ENCODE assay signal across 37 mouse cellular contexts in genomic region chr3:92764965-92765364, GRCm38 (mm10). TPM values are rescaled to one million over a fixed set of nuclear protein-coding genes. Genes with fewer than 3 reads are reported as not detected.
"Had no signal": no experiment of that assay in that cellular context is flagged by ENCODE, and none has a peak within 500 bp of the region (broad histone marks: within the 10 kb centered on the region; RNA-seq: fewer than 3 reads in every experiment).

TSS of gene Lce1h (minus strand) at chr3:92765065.

- H3K4me1 ChIP-seq: embryonic facial prominence, embryonic 10.5 days; embryonic facial prominence, embryonic 12.5 days; embryonic facial prominence, embryonic 13.5 days; embryonic facial prominence, embryonic 15.5 days; forebrain, embryonic 10.5 days; forebrain, embryonic 12.5 days; forebrain, embryonic 13.5 days; forebrain, embryonic 15.5 days had no signal

- H3K27me3 ChIP-seq: embryonic facial prominence, embryonic 12.5 days; embryonic facial prominence, embryonic 13.5 days; embryonic facial prominence, embryonic 15.5 days; forebrain, embryonic 12.5 days; forebrain, embryonic 13.5 days; forebrain, embryonic 15.5 days had no signal

- H3K36me3 ChIP-seq: embryonic facial prominence, embryonic 10.5 days; embryonic facial prominence, embryonic 12.5 days; embryonic facial prominence, embryonic 13.5 days; embryonic facial prominence, embryonic 15.5 days; forebrain, embryonic 10.5 days; forebrain, embryonic 12.5 days; forebrain, embryonic 15.5 days had no signal

- H3K9ac ChIP-seq: embryonic facial prominence, embryonic 12.5 days; embryonic facial prominence, embryonic 13.5 days; embryonic facial prominence, embryonic 15.5 days; forebrain, embryonic 12.5 days; forebrain, embryonic 13.5 days; forebrain, embryonic 15.5 days; forebrain, postnatal 0 days had no signal

- H3K4me3 ChIP-seq: embryonic facial prominence, embryonic 10.5 days; embryonic facial prominence, embryonic 12.5 days; embryonic facial prominence, embryonic 13.5 days; embryonic facial prominence, embryonic 15.5 days; erythroblast, embryonic 14.5 days; forebrain, embryonic 10.5 days; forebrain, embryonic 12.5 days; forebrain, embryonic 13.5 days; forebrain, embryonic 15.5 days; gastrocnemius, adult 2 months had no signal

- H3K27ac ChIP-seq: embryonic facial prominence, embryonic 10.5 days; embryonic facial prominence, embryonic 12.5 days; embryonic facial prominence, embryonic 13.5 days; embryonic facial prominence, embryonic 15.5 days; forebrain, embryonic 10.5 days; forebrain, embryonic 12.5 days; forebrain, embryonic 13.5 days; forebrain, embryonic 15.5 days; gastrocnemius, adult 2 months had no signal

- H3K4me2 ChIP-seq: embryonic facial prominence, embryonic 12.5 days; embryonic facial prominence, embryonic 13.5 days; embryonic facial prominence, embryonic 15.5 days; forebrain, embryonic 12.5 days; forebrain, embryonic 13.5 days; forebrain, embryonic 15.5 days had no signal

- ATAC-seq: forebrain, embryonic 13.5 days; forebrain, embryonic 14.5 days; forebrain, embryonic 15.5 days; forebrain, embryonic 16.5 days; forebrain, postnatal 0 days had no signal

- H3K9me3 ChIP-seq: embryonic facial prominence, embryonic 10.5 days; embryonic facial prominence, embryonic 12.5 days; embryonic facial prominence, embryonic 13.5 days; embryonic facial prominence, embryonic 15.5 days; forebrain, embryonic 10.5 days; forebrain, embryonic 12.5 days; forebrain, embryonic 13.5 days; forebrain, embryonic 15.5 days had no signal

- DNase-seq: cerebellum, adult 2 months; cerebellum, adult 8-10 months; cerebellum, adult 9-10 months; cerebellum, adult 9-11 months; cerebellum, postnatal 14 days; cerebellum, postnatal 25 days; cerebellum, postnatal 36 days; embryo, embryonic 11 days; forebrain, postnatal 0 days; gastrocnemius, adult 2 months; gastrocnemius, postnatal 10 days; gastrocnemius, postnatal 14 days; gastrocnemius, postnatal 25 days; gastrocnemius, postnatal 36 days; heart, adult 11 months; heart, adult 18-20 months had no signal

RNA-seq across cellular contexts. Expression of gene Lce1h, which starts in this region (rescaled TPM):
- total RNA-seq: common myeloid progenitor, adult 5-6 weeks; forebrain, postnatal 0 days; gastrocnemius, adult 18-20 months; gastrocnemius, adult 2 months; gastrocnemius, adult 8-10 months; gastrocnemius, postnatal 10 days; gastrocnemius, postnatal 14 days; gastrocnemius, postnatal 25 days; gastrocnemius, postnatal 36 days; gastrocnemius, postnatal 4 days; granulocyte monocyte progenitor cell, adult 5-6 weeks; heart, adult 18-20 months had no signal
- polyA plus RNA-seq: cerebellum, adult 2 months; cortical plate, adult 2 months; embryonic facial prominence, embryonic 10.5 days; embryonic facial prominence, embryonic 11.5 days; embryonic facial prominence, embryonic 12.5 days; embryonic facial prominence, embryonic 13.5 days; erythroblast, embryonic 14.5 days; forebrain, embryonic 10.5 days; forebrain, embryonic 11.5 days; forebrain, embryonic 12.5 days; forebrain, embryonic 13.5 days; forebrain, embryonic 14.5 days; forebrain, embryonic 15.5 days; forebrain, embryonic 16.5 days; forebrain, postnatal 0 days; frontal cortex, adult 2 months; gonadal fat pad, adult 2 months had no signal
